Mouse (Mus musculus): ENCODE data around the gene Arl11. TPM values are rescaled to one million over a fixed set of nuclear protein-coding genes. Genes with fewer than 3 reads are reported as not detected.
"Not testable (repeated sequence)": the region's sequence is repeated elsewhere in the genome, so short reads cannot be mapped to it uniquely, and the experiment has no call there.

Gene Arl11
- polyA plus RNA-seq, 1 experiment from 2014 or later, result 0.45 TPM

- Histone ChIP-seq H3K4me1 (peaks cover 11% of the 10 kb centered on the region), H3K27me3 (no peaks in the 10 kb centered on the region), H3K27ac (no peak overlapping the region), H3K36me3 (no peaks in the 10 kb centered on the region), H3K9ac (no peak overlapping the region), H3K9me3 (no peaks in the 10 kb centered on the region), H3K4me2 (replicated peaks) (no peak overlapping the region), H3K4me3 (no peak overlapping the region)
- 77% methylated on average over 2 of the region's 2 CpGs for WGBS
- no peak for ATAC-seq (ENCODE audit: low FRiP score, low read depth)
These were observed 7.1 kb upstream of the Arl11 start for GRCm38 (mm10) chr14:61302428-61302827.

- no peak overlapping the region for H3K4me3 ChIP-seq
- no peak overlapping the region for H3K4me2 ChIP-seq (replicated peaks)
- peaks cover 11% of the 10 kb centered on the region for H3K4me1 ChIP-seq
- H3K27ac ChIP-seq, result no peak overlapping the region
- ATAC-seq (ENCODE audit: low FRiP score, low read depth), result no peak; the same call in 1 of the 2 replicates
- no peaks in the 10 kb centered on the region for H3K9me3 ChIP-seq
- no peaks in the 10 kb centered on the region for H3K36me3 ChIP-seq
- H3K27me3 ChIP-seq, result no peaks in the 10 kb centered on the region
- WGBS, result 75% methylated on average over 4 of the region's 4 CpGs
- no peak overlapping the region for H3K9ac ChIP-seq
These were observed 5.5 kb upstream of the Arl11 start for GRCm38 (mm10) chr14:61303969-61304609.

GRCm38 (mm10) chr14:61310036-61310772 lies 651 bp downstream of the Arl11 start:
- Histone ChIP-seq H3K36me3 (no peaks in the 10 kb centered on the region), H3K9ac (no peak overlapping the region), H3K4me1 (peaks cover 19% of the 10 kb centered on the region), H3K4me3 (no peak overlapping the region), H3K27ac (peak overlapping the region; percentile 44; the same call in 1 of the 2 replicates), H3K4me2 (replicated peaks) (no peak overlapping the region; the same call in 1 of the 2 replicates), H3K27me3 (no peaks in the 10 kb centered on the region), H3K9me3 (no peaks in the 10 kb centered on the region)
- 52% methylated on average over 7 of the region's 7 CpGs for WGBS
- no peak; the same call in 1 of the 2 replicates for ATAC-seq (ENCODE audit: low FRiP score, low read depth)

GRCm38 (mm10) chr14:61310963-61311362 lies 1.4 kb downstream of the Arl11 start:
- Histone ChIP-seq H3K4me2 (replicated peaks) (no peak overlapping the region; the same call in 1 of the 2 replicates), H3K36me3 (no peaks in the 10 kb centered on the region), H3K9me3 (no peaks in the 10 kb centered on the region), H3K4me3 (no peak overlapping the region), H3K9ac (peak overlapping the region; percentile 43; the same call in 1 of the 2 replicates), H3K27me3 (no peaks in the 10 kb centered on the region), H3K27ac (no peak overlapping the region), H3K4me1 (peaks cover 19% of the 10 kb centered on the region)
- ATAC-seq (ENCODE audit: low FRiP score, low read depth), result no peak
- 52% methylated on average over 12 of the region's 12 CpGs for WGBS

GRCm38 (mm10) chr14:61316861-61317260 lies 7.3 kb downstream of the Arl11 start:
- Histone ChIP-seq H3K4me2 (replicated peaks) (no peak overlapping the region), H3K4me3 (no peak overlapping the region), H3K36me3 (no peaks in the 10 kb centered on the region), H3K9me3 (no peaks in the 10 kb centered on the region), H3K4me1 (no peaks in the 10 kb centered on the region), H3K27ac (no peak overlapping the region), H3K27me3 (no peaks in the 10 kb centered on the region), H3K9ac (no peak overlapping the region)
- no peak for ATAC-seq (ENCODE audit: low FRiP score, low read depth)
- 25% methylated on average over 4 of the region's 4 CpGs for WGBS

- H3K9ac ChIP-seq, result no peak overlapping the region
- 81% methylated on average over 1 of the region's 1 CpGs for WGBS
- no peaks in the 10 kb centered on the region for H3K27me3 ChIP-seq
- H3K27ac ChIP-seq, result no peak overlapping the region
- no peaks in the 10 kb centered on the region for H3K36me3 ChIP-seq
- no peaks in the 10 kb centered on the region for H3K4me1 ChIP-seq
- no peak for ATAC-seq (ENCODE audit: low FRiP score, low read depth)
- H3K4me3 ChIP-seq, result no peak overlapping the region
- H3K9me3 ChIP-seq, result peaks cover 10% of the 10 kb centered on the region
- H3K4me2 ChIP-seq (replicated peaks), result no peak overlapping the region
These were observed 11.2 kb downstream of the Arl11 start for GRCm38 (mm10) chr14:61320765-61321164.

GRCm38 (mm10) chr14:61321200-61321599 lies 11.6 kb downstream of the Arl11 start:
- no peaks in the 10 kb centered on the region for H3K27me3 ChIP-seq
- WGBS, result 81% methylated on average over 4 of the region's 4 CpGs
- no peak for ATAC-seq (ENCODE audit: low FRiP score, low read depth)

GRCm38 (mm10) chr14:61322740-61323139 lies 13.2 kb downstream of the Arl11 start:
- Histone ChIP-seq H3K9me3 (peaks cover 10% of the 10 kb centered on the region), H3K27me3 (no peaks in the 10 kb centered on the region), H3K4me2 (replicated peaks) (no peak overlapping the region), H3K9ac (no peak overlapping the region), H3K27ac (no peak overlapping the region), H3K4me1 (peaks cover 4% of the 10 kb centered on the region), H3K4me3 (no peak overlapping the region), H3K36me3 (no peaks in the 10 kb centered on the region)
- no peak for ATAC-seq (ENCODE audit: low FRiP score, low read depth)
- WGBS, result 92% methylated on average over 1 of the region's 1 CpGs

More at GRCm38 (mm10) chr14:61321200-61321599, 11.6 kb downstream of the Arl11 start:
- no peak overlapping the region for H3K27ac ChIP-seq
- H3K4me3 ChIP-seq, result no peak overlapping the region
- peaks cover 10% of the 10 kb centered on the region for H3K9me3 ChIP-seq
- H3K36me3 ChIP-seq, result no peaks in the 10 kb centered on the region
- H3K4me1 ChIP-seq, result no peaks in the 10 kb centered on the region
- H3K9ac ChIP-seq, result no peak overlapping the region
- no peak overlapping the region for H3K4me2 ChIP-seq (replicated peaks)

- H3K36me3 ChIP-seq; H3K4me3 ChIP-seq; ATAC-seq (ENCODE audit: low FRiP score, low read depth); H3K9me3 ChIP-seq; H3K9ac ChIP-seq; H3K27me3 ChIP-seq; H3K27ac ChIP-seq; H3K4me2 ChIP-seq (replicated peaks): not testable (repeated sequence)
- WGBS, result 30% methylated on average over 6 of the region's 6 CpGs
- peaks cover 12% of the 10 kb centered on the region for H3K4me1 ChIP-seq
These were observed 17.5 kb downstream of the Arl11 start for GRCm38 (mm10) chr14:61327007-61327406.

GRCm38 (mm10) chr14:61327618-61328450 lies 18.3 kb downstream of the Arl11 start:
- Histone ChIP-seq H3K4me2 (replicated peaks) (peak overlapping the region; percentile 58), H3K36me3 (no peaks in the 10 kb centered on the region), H3K27ac (no peak overlapping the region), H3K9me3 (peaks cover 4% of the 10 kb centered on the region), H3K4me3 (peak overlapping the region; percentile 28), H3K9ac (no peak overlapping the region), H3K4me1 (peaks cover 12% of the 10 kb centered on the region), H3K27me3 (no peaks in the 10 kb centered on the region)
- WGBS, result 32% methylated on average over 19 of the region's 19 CpGs
- peak; percentile 81; the same call in 1 of the 2 replicates for ATAC-seq (ENCODE audit: low FRiP score, low read depth)

- H3K4me1 ChIP-seq, result peaks cover 12% of the 10 kb centered on the region
- no peak overlapping the region for H3K4me2 ChIP-seq (replicated peaks)
- no peaks in the 10 kb centered on the region for H3K9me3 ChIP-seq
- ATAC-seq (ENCODE audit: low FRiP score, low read depth), result no peak
- H3K27ac ChIP-seq, result no peak overlapping the region
- 85% methylated on average over 11 of the region's 11 CpGs for WGBS
- H3K36me3 ChIP-seq, result peaks cover 6% of the 10 kb centered on the region; the same call in 1 of the 2 replicates
- no peak overlapping the region for H3K4me3 ChIP-seq
- H3K27me3 ChIP-seq, result no peaks in the 10 kb centered on the region
- H3K9ac ChIP-seq, result 0 out of 2 replicates have a peak overlapping the region, but pooled peaks have one; percentile 48
These were observed 21.0 kb downstream of the Arl11 start for GRCm38 (mm10) chr14:61330591-61330990.
